Mouse (Mus musculus): ENCODE measurements around the gene Mrtfa.
A peak's percentile ranks its signal among the peaks of the same experiment; 100 is the strongest.

The Mrtfa gene

DNA sequence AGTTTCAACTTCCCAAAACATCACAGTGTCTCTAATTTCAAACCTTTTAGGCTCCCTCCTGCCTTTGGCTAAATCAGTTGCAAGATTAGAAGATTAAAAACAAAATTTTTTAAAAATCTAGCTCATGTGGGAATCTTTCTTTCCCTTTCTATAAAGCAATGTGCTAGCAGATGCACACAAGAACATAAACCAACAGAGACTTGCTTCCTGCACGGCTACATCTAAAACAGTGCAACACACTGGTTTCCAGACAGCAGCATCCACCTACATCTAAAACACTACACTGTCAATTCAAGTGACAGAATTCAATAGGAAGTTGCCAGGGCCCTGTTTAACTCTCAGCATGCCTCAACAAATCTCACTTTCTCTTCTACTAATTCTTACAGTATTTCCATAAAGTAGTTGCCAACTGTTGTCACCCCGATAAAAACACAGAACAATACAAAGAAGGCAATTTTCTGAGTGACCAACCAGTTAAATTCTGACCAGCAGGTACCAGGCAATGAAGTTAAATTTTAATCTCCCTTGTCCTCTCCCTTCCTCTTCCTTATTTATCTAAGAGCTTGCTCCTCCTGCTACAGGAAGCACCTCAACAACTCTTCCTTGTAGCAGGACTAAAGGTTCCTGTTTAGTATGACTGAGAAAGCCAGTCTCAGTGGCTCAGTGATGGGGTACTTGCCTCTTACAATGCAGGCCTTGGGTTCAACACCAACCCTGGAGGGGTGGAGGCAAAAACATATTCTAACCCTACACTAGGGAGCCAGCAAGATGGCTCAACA, 35.5 kb downstream of the Mrtfa start:
- peak; percentile 61 for DNase-seq

DNA sequence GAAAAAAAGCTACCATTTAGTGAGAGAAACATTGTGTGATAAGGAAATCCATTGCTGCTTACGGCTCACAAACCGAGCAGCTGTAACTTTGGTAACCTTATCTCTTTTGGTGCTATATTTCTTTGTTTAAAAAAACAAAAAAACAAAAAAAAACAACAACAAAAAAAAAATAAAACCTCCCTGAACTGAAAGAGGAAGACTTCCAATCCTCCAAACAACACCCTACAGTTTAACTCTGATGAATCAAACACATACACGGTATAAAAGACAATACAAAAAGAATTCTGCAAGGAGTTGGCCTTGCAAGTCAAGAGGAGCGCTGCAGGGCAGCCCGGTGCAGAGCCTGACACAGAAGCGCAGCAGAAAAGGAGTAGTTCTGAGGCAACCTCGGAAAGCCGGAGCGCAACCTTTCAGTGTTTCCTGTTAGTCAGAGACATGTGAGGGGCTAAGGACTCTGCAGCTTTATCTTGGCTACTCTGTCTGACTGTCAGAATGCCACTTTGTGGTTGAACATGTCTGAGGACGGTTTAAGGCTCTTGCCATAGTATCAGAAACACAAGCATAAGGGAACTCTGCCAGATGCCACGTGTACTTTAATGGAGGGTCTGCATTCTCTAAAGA, 48.5 kb downstream of the Mrtfa start:
- peak; percentile 66 for DNase-seq

DNA sequence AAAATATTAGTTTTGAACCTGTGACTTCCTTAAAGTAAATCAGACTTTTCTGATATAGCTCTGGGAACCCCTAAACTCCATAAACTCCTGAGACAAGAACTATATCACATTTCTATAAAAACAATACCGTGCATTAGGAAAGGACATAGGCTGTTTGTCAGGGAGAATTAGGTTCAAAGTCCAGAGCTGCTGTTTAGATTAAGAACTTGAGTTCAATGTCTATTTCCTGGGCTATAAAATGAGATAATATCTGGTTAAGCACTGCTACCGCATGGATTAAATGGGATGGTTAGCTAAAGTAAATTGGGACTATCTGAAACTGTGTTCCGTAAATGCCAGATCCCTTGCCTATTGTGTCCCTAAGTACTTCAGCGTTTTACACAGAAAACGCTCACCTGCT, 50.6 kb downstream of the Mrtfa start:
- DNase-seq, result peak; percentile 2

DNA sequence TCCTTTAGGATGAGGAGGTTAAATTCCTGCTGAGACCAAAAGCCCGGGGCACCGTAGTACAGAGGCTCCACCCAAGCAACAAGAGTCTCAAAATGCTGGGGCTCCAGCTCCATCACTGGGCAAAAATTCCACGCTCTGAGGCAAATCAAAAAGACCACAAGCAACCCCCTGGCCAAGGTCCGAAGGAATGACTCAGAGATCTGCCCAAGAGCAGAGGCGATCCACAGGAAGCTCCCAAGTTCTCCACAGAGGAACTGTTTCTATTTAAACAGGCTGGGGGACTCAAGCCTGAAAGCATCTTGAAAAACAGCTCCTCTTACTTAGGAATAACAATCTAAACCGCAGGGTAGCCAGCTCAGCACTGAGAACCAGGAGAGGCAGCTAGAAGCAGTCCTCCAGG, 53.3 kb downstream of the Mrtfa start:
- DNase-seq, result peak; percentile 94

DNA sequence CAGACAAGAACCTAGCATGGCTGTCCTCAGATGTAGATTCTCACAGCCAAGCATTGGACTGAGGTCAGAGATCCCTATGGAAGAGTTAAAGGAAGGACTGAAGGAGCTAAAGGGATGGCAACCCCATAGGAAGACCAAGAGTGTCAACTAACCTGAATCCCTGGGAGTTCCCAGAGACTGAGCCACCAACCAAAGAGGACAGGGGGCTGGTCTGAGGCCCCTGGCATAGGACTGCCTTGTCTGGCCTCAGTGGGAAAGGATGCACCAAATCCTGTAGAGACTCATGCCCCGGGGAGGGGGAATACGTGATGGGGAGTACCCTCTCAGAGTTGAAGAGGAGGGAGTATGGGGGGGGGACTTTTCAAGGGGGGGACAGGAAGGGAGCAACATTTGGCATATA, 56.8 kb downstream of the Mrtfa start:
- peak; percentile 64 for DNase-seq

DNA sequence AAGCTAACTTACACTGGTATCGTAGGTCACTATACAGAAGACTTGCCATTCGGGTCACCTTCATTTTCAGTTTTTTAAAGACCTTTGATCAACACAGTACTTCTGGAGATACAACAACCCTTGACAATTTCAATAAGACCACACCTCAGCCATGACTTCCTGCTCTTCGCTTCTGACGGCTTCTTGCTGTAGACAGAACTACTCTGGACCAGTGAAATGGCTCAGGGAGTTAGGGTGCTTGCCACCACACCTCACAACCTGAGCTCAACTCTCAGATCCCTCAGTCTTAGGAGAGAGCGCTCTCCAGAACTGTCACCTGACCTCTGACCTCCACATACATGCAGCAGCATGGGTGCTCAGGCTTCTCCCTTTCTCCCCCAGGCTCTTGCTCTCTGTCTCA, 59.4 kb downstream of the Mrtfa start:
- DNase-seq, result peak; percentile 40

DNA sequence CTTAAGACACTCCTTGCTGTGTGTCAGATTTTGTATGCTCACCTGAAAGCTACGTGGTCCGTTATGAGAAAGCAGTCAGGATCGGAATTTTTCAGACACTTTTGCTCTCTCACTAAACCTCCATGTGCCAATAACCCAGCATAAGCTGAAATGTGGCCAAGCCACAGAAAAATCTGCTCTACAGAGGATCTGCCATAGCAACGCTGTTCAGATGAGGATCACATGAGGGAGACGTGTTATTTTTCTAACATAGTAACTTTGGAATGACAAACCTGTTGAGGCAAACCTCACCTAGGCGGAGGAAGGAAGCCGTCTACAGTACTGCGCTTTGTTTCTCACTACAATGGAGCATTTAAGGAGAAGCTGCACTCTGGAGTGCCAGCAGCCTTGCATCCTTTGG, 60.6 kb downstream of the Mrtfa start:
- peak; percentile 75 for DNase-seq

DNA sequence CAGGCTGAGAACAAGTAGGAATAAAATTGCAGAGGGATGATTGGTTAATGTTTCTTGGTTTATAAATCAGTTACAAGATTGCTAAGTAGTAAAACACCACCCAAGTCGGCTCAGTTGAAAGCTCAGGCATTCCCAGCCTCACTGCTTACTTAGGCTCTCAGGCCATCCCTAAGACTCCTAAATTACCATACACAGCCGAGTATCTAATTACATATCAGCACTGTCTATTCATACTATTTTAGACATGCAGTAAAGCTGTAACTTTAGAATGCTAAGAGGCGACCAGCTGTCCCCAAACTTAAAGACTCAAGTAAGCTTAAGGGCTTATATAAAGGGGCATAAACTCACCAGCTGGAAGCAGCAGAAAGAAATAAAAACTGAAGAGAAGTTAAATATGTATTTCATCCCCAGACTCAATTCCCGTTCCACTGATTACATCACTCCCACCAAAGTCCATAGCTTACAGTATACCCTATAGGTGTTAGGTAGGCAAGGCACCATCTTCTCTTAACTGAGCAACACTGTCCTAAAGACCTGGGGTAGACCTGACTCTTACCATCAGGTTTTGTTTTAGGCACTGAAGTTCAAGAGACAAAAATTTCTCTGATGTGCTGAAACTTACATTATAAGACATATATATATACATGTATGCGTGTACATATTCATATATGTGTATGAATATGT, 62.3 kb downstream of the Mrtfa start:
- DNase-seq, result peak; percentile 36

DNA sequence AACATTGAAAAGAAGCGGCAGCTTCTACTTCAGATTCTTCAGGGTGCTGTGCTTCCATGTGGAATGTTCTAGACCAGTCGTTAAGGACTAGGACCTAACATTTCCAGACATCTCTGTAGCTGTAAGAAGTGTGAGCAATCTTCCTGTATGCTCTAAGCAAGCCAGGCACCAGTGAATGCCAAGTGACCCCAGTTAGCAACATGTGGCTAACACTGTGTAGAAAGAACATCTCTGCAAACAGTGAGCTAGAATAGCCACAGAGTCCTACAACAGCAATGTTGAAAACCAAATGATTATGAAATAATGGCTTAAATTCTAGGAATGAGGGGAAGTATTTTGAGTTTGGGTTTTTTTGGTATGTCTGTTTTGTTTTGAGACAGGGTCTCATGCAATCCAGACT, 66.3 kb downstream of the Mrtfa start:
- peak; percentile 46 for DNase-seq

DNA sequence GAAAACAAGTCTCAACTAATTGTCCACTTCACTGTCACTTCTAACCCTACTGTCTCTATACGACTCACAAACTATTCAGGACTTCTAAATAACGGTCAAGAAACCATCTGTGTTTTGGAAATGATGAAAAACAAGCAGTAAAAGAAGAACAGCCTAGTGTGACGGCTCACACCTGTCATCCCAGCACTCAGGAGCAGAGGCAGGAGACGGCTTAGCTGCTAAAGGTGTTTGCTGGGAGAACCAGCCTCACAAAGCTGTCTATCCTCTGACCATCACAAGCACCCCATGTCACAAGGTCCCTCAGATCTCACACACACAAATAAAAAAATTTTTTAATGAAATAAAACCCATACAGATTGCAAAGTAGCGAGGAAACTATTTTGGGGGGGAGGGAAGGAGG, 67.4 kb downstream of the Mrtfa start:
- DNase-seq, result peak; percentile 61

DNA sequence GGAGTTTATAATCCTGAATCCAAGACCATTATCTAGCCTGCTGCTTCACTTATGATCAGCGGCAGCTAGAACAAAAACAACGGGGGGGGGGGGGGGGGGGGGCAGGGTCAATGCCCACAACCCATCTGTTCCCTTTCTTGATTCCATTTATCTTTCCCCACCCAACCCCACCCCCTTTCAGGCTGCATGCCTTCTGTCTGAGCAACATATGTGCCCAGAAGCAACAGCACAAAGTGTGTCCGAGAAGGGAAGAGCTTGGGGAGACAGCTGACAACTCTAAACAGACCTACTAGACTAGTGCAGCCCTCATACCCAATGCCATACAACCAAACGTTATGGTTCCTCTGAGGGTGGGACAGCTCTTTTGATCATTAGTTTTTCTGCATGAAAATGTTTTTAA, 68.0 kb downstream of the Mrtfa start:
- peak; percentile 53 for DNase-seq

DNA sequence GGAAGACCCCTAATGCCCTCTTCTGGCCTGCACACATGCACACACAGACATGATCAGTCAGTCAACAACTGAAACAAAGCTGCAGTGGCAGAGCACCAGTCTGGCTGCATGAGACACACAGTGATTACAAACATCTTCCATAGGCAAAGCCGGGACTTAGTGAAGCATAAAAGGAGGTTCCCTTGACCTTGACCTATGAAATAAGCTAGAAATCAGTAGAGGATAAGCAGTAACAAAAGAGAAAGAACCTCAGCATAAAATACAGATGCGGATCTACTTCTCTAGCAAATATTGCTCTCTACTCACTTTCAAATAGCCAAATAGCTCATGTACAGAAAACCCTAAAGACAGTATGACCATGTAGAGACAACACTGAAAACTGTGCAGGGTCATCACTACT, 68.5 kb downstream of the Mrtfa start:
- DNase-seq, result no peak

DNA sequence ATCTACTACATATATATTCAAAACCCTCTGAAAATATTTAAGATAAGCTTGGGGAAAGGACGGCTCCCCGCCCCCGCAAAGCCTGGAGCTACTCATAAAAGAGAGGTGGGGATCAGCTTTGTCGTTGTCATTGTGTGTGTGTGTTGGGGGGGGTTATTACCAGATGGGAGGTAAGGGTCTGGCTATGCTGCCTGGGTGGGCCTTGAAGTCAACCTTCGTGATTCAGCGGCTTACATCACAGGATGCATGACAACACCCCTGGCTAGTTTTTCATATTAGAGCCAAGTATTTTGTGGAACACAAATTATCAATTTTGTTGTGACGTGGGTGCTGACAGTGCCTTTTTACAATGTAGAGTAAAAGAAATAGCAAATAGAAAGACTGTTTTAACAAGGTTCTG, 69.6 kb downstream of the Mrtfa start:
- DNase-seq, result peak; percentile 79

DNA sequence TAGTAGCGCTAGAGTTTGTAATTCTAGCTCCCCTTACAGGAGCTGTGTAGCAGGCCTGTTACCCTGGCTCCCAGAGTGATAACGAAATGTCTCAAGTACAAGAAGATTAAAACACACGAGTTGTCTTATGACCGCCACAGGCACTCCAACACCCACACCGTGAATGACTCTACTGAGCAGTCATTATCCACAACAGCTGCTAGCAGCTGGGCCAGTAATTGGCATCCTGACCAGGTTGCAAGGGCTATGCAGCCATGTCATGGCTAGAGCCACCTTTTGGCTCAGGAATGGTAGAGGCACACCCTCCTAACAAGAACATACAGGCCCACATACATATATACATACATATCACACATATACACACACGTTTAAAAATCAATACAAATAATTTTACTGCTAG, 70.4 kb downstream of the Mrtfa start:
- DNase-seq, result peak; percentile 95

DNA sequence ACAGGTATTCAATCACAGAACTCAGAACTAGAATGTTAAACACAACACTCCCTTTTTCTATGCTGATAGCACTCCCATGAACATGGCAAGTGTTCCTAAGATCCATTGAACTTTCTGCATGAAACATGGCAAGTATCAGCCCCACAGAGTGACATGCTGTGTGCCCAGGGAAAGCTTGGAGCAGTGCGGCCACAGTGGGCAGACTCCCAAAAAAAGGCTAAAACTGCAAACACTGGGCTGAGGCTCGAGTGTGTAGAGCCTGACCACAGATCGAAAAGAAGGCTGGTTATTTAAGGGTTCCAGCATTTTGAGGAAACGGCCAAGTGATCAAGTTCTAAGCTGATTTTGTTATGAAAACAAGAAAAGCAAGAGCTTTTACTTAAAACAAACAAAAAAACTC, 72.3 kb downstream of the Mrtfa start:
- no peak for DNase-seq

DNA sequence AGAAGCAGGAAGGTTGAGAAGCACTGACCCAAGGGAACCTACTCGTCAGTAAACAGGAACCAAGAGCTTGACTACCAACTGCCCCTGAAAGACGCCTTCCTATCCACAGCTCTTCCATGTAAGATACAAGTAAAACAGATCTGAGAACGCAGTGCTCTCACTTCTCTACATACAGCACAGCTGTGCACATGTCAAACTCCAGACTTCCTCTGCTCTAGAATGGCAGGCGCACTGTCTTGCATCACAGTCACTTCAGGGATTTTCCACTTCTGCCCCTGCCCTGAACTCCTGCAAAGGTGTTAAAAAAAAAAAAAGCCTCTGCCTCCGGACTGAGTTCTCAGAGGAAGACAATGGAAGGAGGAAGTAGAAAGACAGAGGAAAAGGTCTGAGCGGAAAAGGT, 78.0 kb downstream of the Mrtfa start:
- DNase-seq, result peak; percentile 93

DNA sequence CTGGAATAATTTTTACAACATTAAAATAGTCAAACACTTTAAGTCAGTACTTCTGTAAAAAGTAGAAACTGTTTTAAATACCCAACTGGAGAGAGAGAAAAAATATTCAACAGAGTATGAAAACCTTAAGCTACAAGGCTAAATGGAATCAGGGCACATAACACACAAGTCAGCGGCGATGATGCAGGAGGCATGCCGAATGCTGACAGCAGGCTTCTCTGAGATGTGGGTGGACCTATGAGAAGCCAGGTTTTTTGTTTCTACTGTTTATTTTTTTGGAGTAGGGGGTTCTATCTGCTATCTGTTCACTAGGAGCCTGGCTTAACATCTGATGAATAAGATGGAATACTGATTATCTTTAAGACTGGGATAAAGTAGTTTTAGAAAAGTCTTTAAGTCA, 80.2 kb downstream of the Mrtfa start:
- no peak for DNase-seq

DNA sequence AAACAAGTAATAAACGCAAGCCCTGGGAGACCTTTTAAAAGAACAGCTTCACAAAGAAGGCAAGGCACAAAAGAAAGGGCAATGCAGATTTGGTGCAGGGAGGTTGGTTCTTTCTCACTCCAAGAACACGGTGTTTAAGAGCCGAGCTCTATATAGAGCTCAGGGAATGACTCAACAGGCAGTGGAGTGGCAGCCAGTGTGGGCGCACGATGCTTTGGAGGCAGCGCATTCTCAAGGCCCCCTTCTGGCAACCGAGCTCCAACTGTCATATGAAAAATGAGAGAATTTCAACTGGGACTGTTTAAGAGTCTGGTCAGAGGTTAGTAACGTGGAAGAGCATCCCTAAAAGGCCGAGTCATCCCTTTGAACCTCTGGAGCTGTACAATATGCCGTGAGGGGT, 84.6 kb downstream of the Mrtfa start:
- DNase-seq, result no peak

DNA sequence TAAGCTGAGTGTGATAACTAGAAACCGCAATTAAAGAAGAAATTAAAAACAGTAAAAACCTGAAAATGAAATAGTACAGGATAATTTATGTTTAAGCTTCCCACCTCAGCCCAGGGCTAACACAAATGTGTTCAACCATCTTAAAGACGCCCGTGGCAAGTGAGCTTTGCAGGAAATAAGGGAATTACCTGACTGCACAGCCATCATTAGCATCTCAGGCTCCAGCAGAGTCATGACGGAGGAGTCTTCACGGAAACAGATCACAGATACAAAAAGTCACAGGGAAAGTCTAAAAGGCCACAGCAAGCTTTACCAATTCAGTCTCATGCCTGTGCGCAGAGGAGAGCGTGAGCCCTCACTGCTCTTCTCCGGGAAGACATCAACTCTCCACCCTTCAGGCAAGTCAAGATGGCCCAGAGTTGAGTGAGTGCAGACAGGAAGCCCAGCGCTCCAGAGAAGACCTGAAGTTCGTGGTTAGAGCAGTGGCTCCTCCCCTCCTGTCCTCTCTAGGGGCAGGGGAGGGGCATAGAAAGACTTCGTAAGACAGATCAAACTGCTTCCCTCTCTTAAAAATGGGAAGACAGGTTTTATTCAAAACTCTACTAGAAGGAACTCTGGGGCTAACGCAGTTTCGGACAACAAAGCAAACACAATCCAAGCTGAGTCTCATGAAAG, 85.8 kb downstream of the Mrtfa start:
- peak; percentile 95 for DNase-seq

DNA sequence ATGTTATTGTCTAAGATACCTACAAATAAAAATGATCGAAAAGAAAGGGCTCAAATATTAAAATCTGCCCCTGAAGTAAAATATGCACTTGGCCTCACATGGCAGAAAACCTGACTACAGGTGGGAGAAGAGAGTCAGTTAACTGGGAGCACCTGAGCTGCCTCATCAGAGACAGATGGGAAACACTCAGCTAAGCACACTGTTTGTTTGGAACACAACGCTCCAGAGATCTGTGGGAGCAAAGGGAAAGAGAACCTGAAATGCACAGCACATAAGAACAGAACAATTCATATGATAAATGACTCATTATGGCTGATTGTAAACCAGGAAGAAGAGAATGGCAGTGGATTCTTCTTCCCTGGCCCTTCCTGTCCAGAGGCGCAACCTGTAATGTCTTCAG, 87.1 kb downstream of the Mrtfa start:
- no peak for DNase-seq

DNA sequence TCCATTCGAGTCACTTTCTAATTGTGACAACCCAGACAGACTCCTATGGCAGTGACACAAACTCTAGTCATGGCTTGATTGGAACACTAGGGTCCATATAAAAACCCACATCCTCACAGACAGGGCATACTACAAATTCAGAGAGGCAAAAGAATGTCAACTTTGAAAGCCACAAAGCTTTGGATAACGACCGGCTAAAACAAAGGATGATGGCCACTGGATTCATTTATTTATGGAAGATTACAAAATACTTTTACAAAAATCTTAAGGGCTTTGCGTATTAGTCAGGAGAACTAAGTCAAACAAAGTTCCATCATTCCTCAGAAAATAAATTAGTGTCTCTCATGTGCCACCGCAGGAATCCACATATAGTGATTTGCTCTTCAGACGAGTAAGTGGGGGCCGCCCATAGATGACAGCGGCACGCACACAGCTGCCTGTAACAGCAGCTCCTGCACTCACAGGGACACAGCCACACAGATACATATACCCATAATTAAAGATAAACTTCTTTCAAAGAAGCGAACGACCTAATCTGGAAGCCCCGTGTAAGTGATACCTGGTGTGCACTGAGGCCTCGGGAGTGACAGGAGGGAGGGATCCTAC, 88.2 kb downstream of the Mrtfa start:
- no peak for DNase-seq

DNA sequence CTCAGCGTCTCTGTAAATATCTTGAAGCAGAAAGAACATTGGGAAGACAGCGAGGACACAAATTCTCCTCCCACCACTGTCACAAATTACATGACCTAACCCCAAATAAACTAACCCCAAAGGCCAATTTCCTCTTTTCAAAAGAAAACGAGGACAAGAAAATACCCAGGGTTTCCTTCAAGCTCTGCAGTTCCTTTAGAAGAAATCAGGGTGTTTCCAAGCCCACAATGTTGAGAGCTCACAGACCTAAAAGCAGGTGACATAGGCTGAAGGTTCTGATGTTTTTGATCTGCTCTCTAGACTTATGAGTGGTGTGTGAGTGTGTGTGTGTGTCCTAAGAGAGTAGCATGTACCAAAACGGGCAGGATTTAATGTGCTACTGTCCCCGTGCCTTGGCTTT, 89.2 kb downstream of the Mrtfa start:
- DNase-seq, result no peak

DNA sequence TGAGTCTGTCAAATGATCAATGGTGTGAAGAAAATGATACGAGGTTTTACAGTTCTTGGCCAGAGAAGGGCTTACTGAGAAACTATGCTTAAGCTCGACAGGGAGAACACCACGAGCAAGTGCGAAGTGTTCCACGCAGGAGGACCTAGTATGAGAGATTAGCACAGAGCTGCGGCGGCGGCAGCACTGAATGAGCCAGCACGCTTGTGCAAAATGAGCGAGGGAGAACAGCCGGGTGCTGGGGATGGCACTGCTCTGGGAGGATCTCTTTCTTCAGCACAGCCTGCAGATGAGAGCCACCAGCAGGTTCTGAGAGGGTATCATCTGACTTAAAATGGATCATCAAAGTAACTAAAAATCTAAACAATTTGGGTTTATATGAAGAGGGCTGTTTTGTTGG, 91.3 kb downstream of the Mrtfa start:
- no peak for DNase-seq
